Mouse (Mus musculus) heart, adult 11 months (tissue): ENCODE measurements around the gene Ckm.

Source experiments
- DNase-seq: peaks from one replicate; pipeline ENCODE4 v3.0.0; 2022

The Ckm gene

GRCm38 (mm10) chr7:19388699-19389413 lies 15.7 kb upstream of the Ckm start:
- DNase-seq = peak; percentile 86

GRCm38 (mm10) chr7:19394484-19394883 lies 10.1 kb upstream of the Ckm start:
- no peak for DNase-seq

GRCm38 (mm10) chr7:19399496-19400280 lies 4.9 kb upstream of the Ckm start:
- peak; percentile 89 for DNase-seq

GRCm38 (mm10) chr7:19400946-19401345 lies 3.6 kb upstream of the Ckm start:
- DNase-seq = no peak

- DNase-seq = peak; percentile 87
Measured at GRCm38 (mm10) chr7:19402535-19403112, 2.0 kb upstream of the Ckm start.

- DNase-seq = peak; percentile 94
Measured at GRCm38 (mm10) chr7:19403731-19404296, 762 bp upstream of the Ckm start, which contains the start of gene Klc3. Gene Klc3 (minus strand): TSS chr7:19404104.

- DNase-seq = peak; percentile 95
Measured at GRCm38 (mm10) chr7:19405417-19405816, 841 bp downstream of the Ckm start.

- peak; percentile 93 for DNase-seq
Measured at GRCm38 (mm10) chr7:19409753-19410152, 5.2 kb downstream of the Ckm start.

- peak; percentile 99 for DNase-seq
Measured at GRCm38 (mm10) chr7:19410766-19411344, 6.3 kb downstream of the Ckm start.

GRCm38 (mm10) chr7:19411783-19412182 lies 7.2 kb downstream of the Ckm start:
- no peak for DNase-seq

- DNase-seq = no peak
Measured at GRCm38 (mm10) chr7:19413525-19413924, 8.9 kb downstream of the Ckm start.

- DNase-seq = no peak
Measured at GRCm38 (mm10) chr7:19416590-19416989, 12.0 kb downstream of the Ckm start.

- DNase-seq = no peak
Measured at GRCm38 (mm10) chr7:19420121-19420520, 15.5 kb downstream of the Ckm start.

GRCm38 (mm10) chr7:19420821-19421636 lies 16.5 kb downstream of the Ckm start:
- peak; percentile 99 for DNase-seq

GRCm38 (mm10) chr7:19423083-19423482 lies 18.5 kb downstream of the Ckm start:
- DNase-seq = no peak

- DNase-seq = no peak
Measured at GRCm38 (mm10) chr7:19424051-19424450, 19.5 kb downstream of the Ckm start.

- DNase-seq = no peak
Measured at GRCm38 (mm10) chr7:19426349-19426748, 21.8 kb downstream of the Ckm start.

- no peak for DNase-seq
Measured at GRCm38 (mm10) chr7:19426888-19427287, 22.3 kb downstream of the Ckm start.

GRCm38 (mm10) chr7:19427999-19428650 lies 23.5 kb downstream of the Ckm start:
- no peak for DNase-seq

- DNase-seq = peak; percentile 87
Measured at GRCm38 (mm10) chr7:19429726-19430125, 25.1 kb downstream of the Ckm start.

GRCm38 (mm10) chr7:19430402-19430801 lies 25.8 kb downstream of the Ckm start:
- no peak for DNase-seq

- DNase-seq = no peak
Measured at GRCm38 (mm10) chr7:19432475-19432874, 27.9 kb downstream of the Ckm start.
